8 mouse cellular contexts compared by ENCODE assay signal in the genomic region with DNA sequence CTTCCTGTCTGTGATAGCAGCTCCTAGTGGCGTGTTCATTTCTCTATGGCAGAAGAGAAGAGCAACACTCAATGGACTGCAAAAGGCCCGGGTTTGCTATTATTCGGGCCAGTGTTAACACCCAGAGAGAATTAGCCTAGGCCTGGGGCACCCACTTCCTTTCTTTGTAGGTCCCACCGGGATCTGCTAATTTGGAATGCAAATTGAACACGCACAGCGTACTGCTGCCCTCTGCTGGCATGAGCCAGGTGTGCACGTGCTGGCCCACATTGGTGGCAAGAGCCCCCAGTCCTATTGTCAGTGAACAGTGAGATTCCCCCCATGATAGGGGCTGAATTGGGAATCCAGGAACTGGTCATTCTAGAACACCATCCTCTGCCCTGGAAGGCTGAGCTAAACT.
A peak's percentile ranks its signal among the peaks of the same experiment; 100 is the strongest.
DNase-seq lines count a peak whose midpoint lies in the region; ATAC-seq lines count a peak whose summit lies in the region.

No protein-coding gene starts in this region.

- ATAC-seq in activated CD4-positive, CD25-positive, alpha-beta regulatory T cell, adult 4 months = peak; percentile 19
- peak; percentile 72 for ATAC-seq in midbrain, embryonic 13.5 days
- no peak for ATAC-seq in inflammation-experienced regulatory T-cells, adult 6 months

- H3K4me1 ChIP-seq in limb, embryonic 10.5 days = peaks cover 32% of the 10 kb centered on the region
- H3K4me1 ChIP-seq in midbrain, embryonic 13.5 days (replicated peaks) = peaks cover 12% of the 10 kb centered on the region

- H3K4me3 ChIP-seq in limb, embryonic 10.5 days = no peak overlapping the region
- H3K4me3 ChIP-seq in midbrain, embryonic 13.5 days (replicated peaks) = no peak overlapping the region

- no peaks in the 10 kb centered on the region for H3K9me3 ChIP-seq in limb, embryonic 10.5 days (replicated peaks)
- no peaks in the 10 kb centered on the region for H3K9me3 ChIP-seq in midbrain, embryonic 13.5 days

- peak; percentile 90 for DNase-seq in embryo, embryonic 10.5 days (ENCODE audit: low spot score)
- peak; percentile 55 to 73 for DNase-seq in gastrocnemius, postnatal 4 days (ENCODE audit: low spot score in 2 of 2)
- DNase-seq in kidney, adult 11 months = peak; percentile 51
- peak; percentile 93 for DNase-seq in limb, embryonic 10.5 days (ENCODE audit: low spot score)
- peak; percentile 39 for DNase-seq in spleen, adult 12 weeks (ENCODE audit: low spot score)

- 0 out of 2 replicates have a peak, but pooled peaks cover 3% of the 10 kb centered on the region for H3K27me3 ChIP-seq in limb, embryonic 10.5 days (ENCODE audit: low read depth, poor library complexity, severe bottlenecking)
- H3K27me3 ChIP-seq in midbrain, embryonic 13.5 days = no peaks in the 10 kb centered on the region

- H3K4me2 ChIP-seq in midbrain, embryonic 13.5 days (replicated peaks) = peak overlapping the region; percentile 37

- peak overlapping the region; percentile 38; the same call in 1 of the 2 replicates for H3K27ac ChIP-seq in limb, embryonic 10.5 days
- H3K27ac ChIP-seq in midbrain, embryonic 13.5 days = no peak overlapping the region

- H3K9ac ChIP-seq in midbrain, embryonic 13.5 days (replicated peaks) = no peak overlapping the region

- no peaks in the 10 kb centered on the region for H3K36me3 ChIP-seq in limb, embryonic 10.5 days
- H3K36me3 ChIP-seq in midbrain, embryonic 13.5 days = no peaks in the 10 kb centered on the region

- WGBS in limb, embryonic 10.5 days = 6% methylated on average over 7 of the region's 7 CpGs
- 3% methylated on average over 7 of the region's 7 CpGs for WGBS in midbrain, embryonic 13.5 days

Comparison
In these comparisons a context has a peak if more than half of its experiments do, and no peak if none do; other contexts are left out.
1. DNase-seq: peak in every context shown above with its lines; median percentile 93 in limb, embryonic 10.5 days; 90 in embryo, embryonic 10.5 days; 64 in gastrocnemius, postnatal 4 days; 51 in kidney, adult 11 months; 39 in spleen, adult 12 weeks.